Mouse (Mus musculus): ENCODE measurements at regions not wholly inside any gene's neighbourhood (a gene's known extent, or its start where the extent isn't known, plus 50 kb on each side); places are given as distances from the start of the nearest gene placed in this dataset.

GRCm38 (mm10) chr6:103859787-103860186 is 349.4 kb downstream of the Chl1 start:
- Histone ChIP-seq H3K4me3 (ENCODE audit: insufficient read depth, low read length) (no peak overlapping the region), H3K4me1 (ENCODE audit: control insufficient read depth, insufficient read depth, low read length) (no peaks in the 10 kb centered on the region), H3K27ac (ENCODE audit: insufficient read depth, low read length) (no peak overlapping the region)
- no peak for TF ChIP-seq CTCF (IDR thresholded peaks at IDR 0.05; ENCODE audit: extremely low read depth, insufficient read depth, low read length)
- no peak for TF ChIP-seq POLR2A (IDR thresholded peaks at IDR 0.05; ENCODE audit: extremely low read depth, insufficient read depth, low read length)

GRCm38 (mm10) chr6:103893455-103893854 is 383.1 kb downstream of the Chl1 start:
- Histone ChIP-seq H3K27ac (ENCODE audit: insufficient read depth, low read length) (no peak overlapping the region), H3K4me3 (ENCODE audit: insufficient read depth, low read length) (no peak overlapping the region), H3K4me1 (ENCODE audit: control insufficient read depth, insufficient read depth, low read length) (no peaks in the 10 kb centered on the region)
- TF ChIP-seq POLR2A (IDR thresholded peaks at IDR 0.05; ENCODE audit: extremely low read depth, insufficient read depth, low read length) (no peak), CTCF (IDR thresholded peaks at IDR 0.05; ENCODE audit: extremely low read depth, insufficient read depth, low read length) (no peak)

GRCm38 (mm10) chr6:103924504-103924903 is 414.1 kb downstream of the Chl1 start:
- H3K4me1 ChIP-seq (ENCODE audit: control insufficient read depth, insufficient read depth, low read length) = no peaks in the 10 kb centered on the region
- TF ChIP-seq POLR2A (IDR thresholded peaks at IDR 0.05; ENCODE audit: extremely low read depth, insufficient read depth, low read length) (no peak), CTCF (IDR thresholded peaks at IDR 0.05; ENCODE audit: extremely low read depth, insufficient read depth, low read length) (no peak)
- H3K27ac ChIP-seq (ENCODE audit: insufficient read depth, low read length) = no peak overlapping the region
- H3K4me3 ChIP-seq (ENCODE audit: insufficient read depth, low read length) = no peak overlapping the region

- H3K4me1 ChIP-seq (ENCODE audit: control insufficient read depth, insufficient read depth, low read length) = no peaks in the 10 kb centered on the region
- TF ChIP-seq POLR2A (IDR thresholded peaks at IDR 0.05; ENCODE audit: extremely low read depth, insufficient read depth, low read length) (no peak), CTCF (IDR thresholded peaks at IDR 0.05; ENCODE audit: extremely low read depth, insufficient read depth, low read length) (no peak)
- no peak overlapping the region for H3K4me3 ChIP-seq (ENCODE audit: insufficient read depth, low read length)
- H3K27ac ChIP-seq (ENCODE audit: insufficient read depth, low read length) = no peak overlapping the region
These were observed 416.7 kb downstream of the Chl1 start for GRCm38 (mm10) chr6:103927094-103927493.

GRCm38 (mm10) chr6:103940345-103940744 is 430.0 kb downstream of the Chl1 start:
- no peak overlapping the region for H3K4me3 ChIP-seq (ENCODE audit: insufficient read depth, low read length)
- no peaks in the 10 kb centered on the region for H3K4me1 ChIP-seq (ENCODE audit: control insufficient read depth, insufficient read depth, low read length)
- TF ChIP-seq CTCF (IDR thresholded peaks at IDR 0.05; ENCODE audit: extremely low read depth, insufficient read depth, low read length) (no peak), POLR2A (IDR thresholded peaks at IDR 0.05; ENCODE audit: extremely low read depth, insufficient read depth, low read length) (no peak)
- H3K27ac ChIP-seq (ENCODE audit: insufficient read depth, low read length) = no peak overlapping the region

GRCm38 (mm10) chr6:103944361-103944760 is 434.0 kb downstream of the Chl1 start:
- TF ChIP-seq CTCF (IDR thresholded peaks at IDR 0.05; ENCODE audit: extremely low read depth, insufficient read depth, low read length) = no peak
- no peak for TF ChIP-seq POLR2A (IDR thresholded peaks at IDR 0.05; ENCODE audit: extremely low read depth, insufficient read depth, low read length)
- Histone ChIP-seq H3K4me1 (ENCODE audit: control insufficient read depth, insufficient read depth, low read length) (no peaks in the 10 kb centered on the region), H3K27ac (ENCODE audit: insufficient read depth, low read length) (no peak overlapping the region), H3K4me3 (ENCODE audit: insufficient read depth, low read length) (no peak overlapping the region)

GRCm38 (mm10) chr6:103947474-103947873 is 437.1 kb downstream of the Chl1 start:
- no peak overlapping the region for H3K27ac ChIP-seq (ENCODE audit: insufficient read depth, low read length)
- no peak overlapping the region for H3K4me3 ChIP-seq (ENCODE audit: insufficient read depth, low read length)
- TF ChIP-seq POLR2A (IDR thresholded peaks at IDR 0.05; ENCODE audit: extremely low read depth, insufficient read depth, low read length) (no peak), CTCF (IDR thresholded peaks at IDR 0.05; ENCODE audit: extremely low read depth, insufficient read depth, low read length) (no peak)
- no peaks in the 10 kb centered on the region for H3K4me1 ChIP-seq (ENCODE audit: control insufficient read depth, insufficient read depth, low read length)

- no peak for TF ChIP-seq CTCF (IDR thresholded peaks at IDR 0.05; ENCODE audit: extremely low read depth, insufficient read depth, low read length)
- TF ChIP-seq POLR2A (IDR thresholded peaks at IDR 0.05; ENCODE audit: extremely low read depth, insufficient read depth, low read length) = no peak
- Histone ChIP-seq H3K27ac (ENCODE audit: insufficient read depth, low read length) (no peak overlapping the region), H3K4me1 (ENCODE audit: control insufficient read depth, insufficient read depth, low read length) (no peaks in the 10 kb centered on the region), H3K4me3 (ENCODE audit: insufficient read depth, low read length) (no peak overlapping the region)
These were observed 442.9 kb downstream of the Chl1 start for GRCm38 (mm10) chr6:103953134-103953771.

GRCm38 (mm10) chr6:103959002-103959401 is 448.6 kb downstream of the Chl1 start:
- H3K4me3 ChIP-seq (ENCODE audit: insufficient read depth, low read length) = no peak overlapping the region
- no peak overlapping the region for H3K27ac ChIP-seq (ENCODE audit: insufficient read depth, low read length)
- TF ChIP-seq POLR2A (IDR thresholded peaks at IDR 0.05; ENCODE audit: extremely low read depth, insufficient read depth, low read length) = no peak
- no peak for TF ChIP-seq CTCF (IDR thresholded peaks at IDR 0.05; ENCODE audit: extremely low read depth, insufficient read depth, low read length)

GRCm38 (mm10) chr6:103967811-103968420 is 457.5 kb downstream of the Chl1 start:
- no peak for TF ChIP-seq POLR2A (IDR thresholded peaks at IDR 0.05; ENCODE audit: extremely low read depth, insufficient read depth, low read length)
- Histone ChIP-seq H3K4me1 (ENCODE audit: control insufficient read depth, insufficient read depth, low read length) (no peaks in the 10 kb centered on the region), H3K4me3 (ENCODE audit: insufficient read depth, low read length) (no peak overlapping the region), H3K27ac (ENCODE audit: insufficient read depth, low read length) (no peak overlapping the region)

More at GRCm38 (mm10) chr6:103959002-103959401, 448.6 kb downstream of the Chl1 start:
- no peaks in the 10 kb centered on the region for H3K4me1 ChIP-seq (ENCODE audit: control insufficient read depth, insufficient read depth, low read length)
